Mouse (Mus musculus): ENCODE results near the gene Bpifb1. TPM values are rescaled to one million over a fixed set of nuclear protein-coding genes. Genes with fewer than 3 reads are reported as not detected.

Gene Bpifb1
- 711 and 1,131 TPM in 2 replicates for polyA plus RNA-seq (2015; fragmentation: Nextera tagmentation; extraction: Ambion mirVana)

DNA sequence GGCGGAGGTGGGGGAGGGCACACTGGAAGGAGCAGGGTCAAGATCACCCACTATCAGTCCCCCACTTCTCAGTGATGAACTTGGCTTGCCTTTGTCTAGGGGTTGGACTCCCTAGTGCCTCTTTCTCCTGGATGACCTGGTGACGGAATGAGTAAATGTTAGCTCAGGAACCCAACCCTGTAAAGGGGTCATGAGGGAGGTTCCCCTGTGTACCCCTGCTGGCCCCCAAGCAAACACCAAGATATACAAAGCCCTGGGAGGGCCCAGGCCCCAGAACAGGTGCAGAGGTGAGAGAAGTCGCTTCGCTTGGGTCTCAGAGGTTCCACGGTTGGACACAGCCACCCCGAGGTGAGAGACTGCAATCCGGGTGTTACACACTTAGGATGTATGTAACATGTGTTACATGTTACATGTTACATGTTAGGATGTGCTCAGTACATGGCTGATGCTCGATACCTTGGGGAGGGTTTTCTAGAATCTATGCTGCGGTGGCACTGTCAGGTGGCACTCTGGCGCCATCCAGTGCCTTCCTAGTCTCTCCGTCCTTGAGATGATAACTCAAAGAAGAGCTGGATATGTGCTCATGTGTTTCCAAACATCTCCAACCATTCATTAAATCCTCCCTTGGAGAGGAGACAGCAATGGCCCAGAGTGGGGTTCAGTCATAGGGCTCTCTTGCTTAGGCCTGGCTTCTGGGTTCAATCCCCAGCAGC, at the start of gene Bpifb1:
Bpifb1 (plus strand) TSS at position 273 of the 713 bp plus-strand sequence.
- Histone ChIP-seq H3K27me3 (ENCODE audit: control insufficient read depth, insufficient read depth, low read length) (no peaks in the 10 kb centered on the region), H3K4me3 (replicated peaks; ENCODE audit: low read length) (peak within 1 kb of the TSS; percentile 28), H3K4me2 (ENCODE audit: low read depth, low read length) (peak within 1 kb of the TSS; percentile 22; the same call in 1 of the 2 replicates), H3K9me3 (replicated peaks; ENCODE audit: control insufficient read depth, low read length) (no peaks in the 10 kb centered on the region), H3K9ac (ENCODE audit: low read length) (0 out of 2 replicates have a peak within 1 kb of the TSS, but pooled peaks have one; percentile 16), H3K27ac (ENCODE audit: low read length) (peak within 1 kb of the TSS; percentile 74), H3K4me1 (ENCODE audit: control insufficient read depth, insufficient read depth, low read length) (no peaks in the 10 kb centered on the region), H3K36me3 (ENCODE audit: control insufficient read depth, insufficient read depth, low read length) (no peaks in the 10 kb centered on the region)
- WGBS: 66% methylated on average over 11 of the region's 11 CpGs
- ATAC-seq (ENCODE audit: insufficient read depth, low FRiP score): peak; percentile 74

DNA sequence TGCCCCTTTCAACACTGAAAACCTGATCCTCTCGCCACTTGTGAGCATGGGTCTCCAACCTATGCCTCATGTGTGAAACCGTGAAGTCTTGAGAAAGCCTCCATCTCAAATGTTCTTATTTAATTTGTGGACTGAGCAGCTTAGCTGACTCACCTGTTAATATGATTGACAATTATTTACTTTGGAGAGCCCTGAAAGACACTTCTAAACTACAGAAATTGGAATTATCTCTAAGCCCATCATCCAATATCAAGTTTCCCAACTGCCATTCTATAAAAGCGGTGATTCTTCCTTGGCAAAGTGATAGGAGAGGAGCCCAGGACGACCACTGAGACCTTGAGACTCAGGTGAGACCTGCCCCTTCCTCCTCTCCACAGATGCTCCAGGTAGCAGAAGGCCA, 48.0 kb upstream of the Bpifb1 start, which contains the start of gene Bpifa1:
Bpifa1 (plus strand) TSS at position 301 of the 400 bp plus-strand sequence.
- H3K4me1 ChIP-seq (ENCODE audit: control insufficient read depth, insufficient read depth, low read length): no peaks in the 10 kb centered on the region
- no peak within 1 kb of the TSS for H3K27ac ChIP-seq (ENCODE audit: low read length)
- H3K4me2 ChIP-seq (ENCODE audit: low read depth, low read length): no peak within 1 kb of the TSS
- 70% methylated on average over 4 of the region's 4 CpGs for WGBS
- H3K9me3 ChIP-seq (replicated peaks; ENCODE audit: control insufficient read depth, low read length): no peaks in the 10 kb centered on the region
- H3K27me3 ChIP-seq (ENCODE audit: control insufficient read depth, insufficient read depth, low read length): no peaks in the 10 kb centered on the region
- no peak for ATAC-seq (ENCODE audit: insufficient read depth, low FRiP score)
- H3K36me3 ChIP-seq (ENCODE audit: control insufficient read depth, insufficient read depth, low read length): no peaks in the 10 kb centered on the region
- H3K4me3 ChIP-seq (replicated peaks; ENCODE audit: low read length): no peak within 1 kb of the TSS
- no peak within 1 kb of the TSS for H3K9ac ChIP-seq (ENCODE audit: low read length)

GRCm38 (mm10) chr2:154143735-154144134, 46.9 kb upstream of the Bpifb1 start:
- WGBS: 66% methylated on average over 3 of the region's 3 CpGs
- no peaks in the 10 kb centered on the region for H3K36me3 ChIP-seq (ENCODE audit: control insufficient read depth, insufficient read depth, low read length)
- no peaks in the 10 kb centered on the region for H3K9me3 ChIP-seq (replicated peaks; ENCODE audit: control insufficient read depth, low read length)
- ATAC-seq (ENCODE audit: insufficient read depth, low FRiP score): no peak
- no peak overlapping the region for H3K9ac ChIP-seq (ENCODE audit: low read length)
- H3K4me1 ChIP-seq (ENCODE audit: control insufficient read depth, insufficient read depth, low read length): no peaks in the 10 kb centered on the region
- no peak overlapping the region for H3K4me2 ChIP-seq (ENCODE audit: low read depth, low read length)
- no peak overlapping the region for H3K27ac ChIP-seq (ENCODE audit: low read length)
- no peaks in the 10 kb centered on the region for H3K27me3 ChIP-seq (ENCODE audit: control insufficient read depth, insufficient read depth, low read length)
- no peak overlapping the region for H3K4me3 ChIP-seq (replicated peaks; ENCODE audit: low read length)

DNA sequence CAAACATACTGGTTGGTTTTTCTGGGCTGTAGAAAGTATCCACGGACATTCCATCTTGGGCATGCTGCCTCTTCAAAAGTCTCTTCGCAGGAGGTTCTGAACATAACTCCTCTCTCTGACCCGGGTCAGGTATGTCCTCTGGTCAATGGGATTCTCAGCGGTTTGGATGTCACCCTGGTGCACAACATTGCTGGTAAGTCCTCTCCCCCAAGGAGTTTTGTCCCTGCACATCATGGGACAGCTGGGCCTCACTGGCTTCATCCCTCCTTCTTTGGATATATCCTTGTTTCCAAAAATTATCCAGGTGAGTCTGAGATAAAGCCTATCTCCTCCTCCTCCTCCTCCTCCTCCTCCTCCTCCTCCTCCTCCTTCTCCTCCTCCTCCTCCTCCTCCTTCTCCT, 43.1 kb upstream of the Bpifb1 start:
- H3K4me2 ChIP-seq (ENCODE audit: low read depth, low read length): no peak overlapping the region
- WGBS: 80% methylated on average over 4 of the region's 4 CpGs

DNA sequence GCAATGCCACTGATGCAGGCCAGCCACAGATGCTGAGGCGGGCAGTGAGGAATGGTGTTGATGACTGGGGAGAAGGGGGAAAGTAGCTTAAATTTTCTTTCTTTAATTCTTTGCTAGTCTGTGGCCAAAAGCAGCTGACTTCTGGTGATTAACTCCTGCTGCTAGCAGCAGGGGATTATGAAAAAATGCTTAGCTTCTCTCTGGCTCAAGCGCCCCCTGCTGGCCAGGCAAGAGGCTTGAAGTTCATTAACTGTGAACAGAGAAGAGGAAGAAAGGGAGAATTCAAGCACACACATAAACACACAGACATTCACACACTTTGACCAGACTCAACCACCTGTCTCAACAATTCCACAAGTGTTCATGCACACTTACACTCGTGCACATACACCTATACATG, 32.2 kb upstream of the Bpifb1 start:
- no peak overlapping the region for H3K27ac ChIP-seq (ENCODE audit: low read length)
- H3K4me1 ChIP-seq (ENCODE audit: control insufficient read depth, insufficient read depth, low read length): no peaks in the 10 kb centered on the region
- H3K36me3 ChIP-seq (ENCODE audit: control insufficient read depth, insufficient read depth, low read length): no peaks in the 10 kb centered on the region
- H3K9ac ChIP-seq (ENCODE audit: low read length): no peak overlapping the region
- no peaks in the 10 kb centered on the region for H3K27me3 ChIP-seq (ENCODE audit: control insufficient read depth, insufficient read depth, low read length)
- no peak overlapping the region for H3K4me2 ChIP-seq (ENCODE audit: low read depth, low read length)
- 0 out of 2 replicates have a peak, but pooled peaks cover 4% of the 10 kb centered on the region for H3K9me3 ChIP-seq (replicated peaks; ENCODE audit: control insufficient read depth, low read length)
- H3K4me3 ChIP-seq (replicated peaks; ENCODE audit: low read length): no peak overlapping the region
- 37% methylated on average over 3 of the region's 3 CpGs for WGBS
- ATAC-seq (ENCODE audit: insufficient read depth, low FRiP score): no peak

More for the DNA sequence above, 43.1 kb upstream of the Bpifb1 start:
- no peaks in the 10 kb centered on the region for H3K36me3 ChIP-seq (ENCODE audit: control insufficient read depth, insufficient read depth, low read length)
- no peak for ATAC-seq (ENCODE audit: insufficient read depth, low FRiP score)
- no peak overlapping the region for H3K4me3 ChIP-seq (replicated peaks; ENCODE audit: low read length)
- H3K27ac ChIP-seq (ENCODE audit: low read length): no peak overlapping the region
- no peaks in the 10 kb centered on the region for H3K4me1 ChIP-seq (ENCODE audit: control insufficient read depth, insufficient read depth, low read length)
- H3K27me3 ChIP-seq (ENCODE audit: control insufficient read depth, insufficient read depth, low read length): no peaks in the 10 kb centered on the region
- no peak overlapping the region for H3K9ac ChIP-seq (ENCODE audit: low read length)
- H3K9me3 ChIP-seq (replicated peaks; ENCODE audit: control insufficient read depth, low read length): no peaks in the 10 kb centered on the region

DNA sequence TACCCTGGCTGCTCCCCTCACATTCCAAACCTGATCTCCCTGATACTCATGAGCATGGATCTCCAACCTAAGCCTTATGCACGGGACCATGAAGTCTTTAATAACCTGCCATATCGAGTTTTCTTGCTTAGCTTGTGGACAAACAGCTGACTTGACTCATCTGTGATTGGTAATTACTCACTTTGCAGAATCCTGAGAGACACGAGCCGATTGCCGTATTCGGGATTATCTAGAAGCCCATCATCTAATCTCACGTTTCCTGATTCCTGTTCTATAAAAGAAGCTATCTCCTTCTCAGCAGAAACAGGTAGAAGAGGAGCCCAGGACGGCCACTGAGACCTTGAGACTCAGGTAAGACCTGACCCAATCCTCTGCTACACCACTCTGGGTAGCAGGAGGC, 28.3 kb upstream of the Bpifb1 start, which contains the start of gene Bpifa5:
Bpifa5 (plus strand) TSS at position 301 of the 400 bp plus-strand sequence.
- Histone ChIP-seq H3K27ac (ENCODE audit: low read length) (no peak within 1 kb of the TSS), H3K9ac (ENCODE audit: low read length) (no peak within 1 kb of the TSS), H3K4me1 (ENCODE audit: control insufficient read depth, insufficient read depth, low read length) (no peaks in the 10 kb centered on the region), H3K4me3 (replicated peaks; ENCODE audit: low read length) (no peak within 1 kb of the TSS), H3K4me2 (ENCODE audit: low read depth, low read length) (no peak within 1 kb of the TSS), H3K36me3 (ENCODE audit: control insufficient read depth, insufficient read depth, low read length) (no peaks in the 10 kb centered on the region), H3K9me3 (replicated peaks; ENCODE audit: control insufficient read depth, low read length) (0 out of 2 replicates have a peak, but pooled peaks cover 4% of the 10 kb centered on the region), H3K27me3 (ENCODE audit: control insufficient read depth, insufficient read depth, low read length) (no peaks in the 10 kb centered on the region)
- ATAC-seq (ENCODE audit: insufficient read depth, low FRiP score): no peak
- WGBS: 76% methylated on average over 8 of the region's 8 CpGs

DNA sequence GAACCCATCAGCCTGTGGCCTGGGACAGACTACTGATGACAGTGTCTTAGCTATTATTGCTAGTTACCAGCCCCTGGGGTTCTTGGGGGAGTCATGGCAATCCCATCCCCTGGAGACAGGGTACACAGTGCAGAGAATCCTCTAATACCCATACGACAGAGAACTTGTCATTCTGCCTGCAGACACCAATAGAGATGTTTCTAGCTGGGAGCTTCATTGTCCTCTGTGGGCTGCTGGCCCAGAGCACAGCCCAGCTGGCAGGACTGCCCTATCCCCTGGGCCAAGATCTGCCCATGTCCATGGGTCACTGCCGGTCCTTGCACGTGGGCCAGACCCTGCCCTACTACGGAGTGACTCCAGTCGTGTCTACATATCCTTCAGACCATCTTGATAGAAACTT, 27.3 kb upstream of the Bpifb1 start:
- Histone ChIP-seq H3K27ac (ENCODE audit: low read length) (no peak overlapping the region), H3K4me3 (replicated peaks; ENCODE audit: low read length) (no peak overlapping the region), H3K27me3 (ENCODE audit: control insufficient read depth, insufficient read depth, low read length) (no peaks in the 10 kb centered on the region), H3K9ac (ENCODE audit: low read length) (no peak overlapping the region), H3K36me3 (ENCODE audit: control insufficient read depth, insufficient read depth, low read length) (no peaks in the 10 kb centered on the region), H3K4me1 (ENCODE audit: control insufficient read depth, insufficient read depth, low read length) (no peaks in the 10 kb centered on the region), H3K4me2 (ENCODE audit: low read depth, low read length) (no peak overlapping the region), H3K9me3 (replicated peaks; ENCODE audit: control insufficient read depth, low read length) (0 out of 2 replicates have a peak, but pooled peaks cover 4% of the 10 kb centered on the region)
- 90% methylated on average over 5 of the region's 5 CpGs for WGBS
- no peak for ATAC-seq (ENCODE audit: insufficient read depth, low FRiP score)

GRCm38 (mm10) chr2:154169172-154169571, 21.4 kb upstream of the Bpifb1 start:
- 53% methylated on average over 3 of the region's 3 CpGs for WGBS
- Histone ChIP-seq H3K4me2 (ENCODE audit: low read depth, low read length) (no peak overlapping the region), H3K4me3 (replicated peaks; ENCODE audit: low read length) (no peak overlapping the region), H3K36me3 (ENCODE audit: control insufficient read depth, insufficient read depth, low read length) (no peaks in the 10 kb centered on the region), H3K27ac (ENCODE audit: low read length) (no peak overlapping the region), H3K9ac (ENCODE audit: low read length) (no peak overlapping the region), H3K4me1 (ENCODE audit: control insufficient read depth, insufficient read depth, low read length) (no peaks in the 10 kb centered on the region), H3K27me3 (ENCODE audit: control insufficient read depth, insufficient read depth, low read length) (no peaks in the 10 kb centered on the region), H3K9me3 (replicated peaks; ENCODE audit: control insufficient read depth, low read length) (no peaks in the 10 kb centered on the region)
- ATAC-seq (ENCODE audit: insufficient read depth, low FRiP score): no peak

DNA sequence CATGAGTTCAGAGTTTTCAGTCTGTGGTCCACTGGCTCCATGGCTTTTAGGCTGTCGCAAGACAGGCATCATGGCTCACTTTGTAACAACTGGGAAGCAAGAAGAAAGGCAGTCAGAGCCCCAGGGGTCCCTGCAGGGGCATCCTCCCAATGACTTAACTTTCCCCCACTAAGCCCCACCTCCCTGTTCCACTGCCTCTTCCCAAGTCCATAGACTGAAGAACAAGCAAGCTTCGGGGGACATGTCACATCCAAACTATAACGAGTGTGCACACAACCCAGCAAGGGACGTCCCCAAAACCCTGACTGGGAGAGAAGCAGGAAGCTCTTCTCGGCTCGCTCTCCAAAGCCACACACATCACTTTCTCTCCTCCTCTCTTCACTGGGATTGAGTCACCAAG, 19.0 kb upstream of the Bpifb1 start:
- no peak for ATAC-seq (ENCODE audit: insufficient read depth, low FRiP score)
- Histone ChIP-seq H3K4me1 (ENCODE audit: control insufficient read depth, insufficient read depth, low read length) (no peaks in the 10 kb centered on the region), H3K4me3 (replicated peaks; ENCODE audit: low read length) (no peak overlapping the region), H3K9ac (ENCODE audit: low read length) (no peak overlapping the region), H3K27me3 (ENCODE audit: control insufficient read depth, insufficient read depth, low read length) (no peaks in the 10 kb centered on the region), H3K4me2 (ENCODE audit: low read depth, low read length) (no peak overlapping the region), H3K9me3 (replicated peaks; ENCODE audit: control insufficient read depth, low read length) (no peaks in the 10 kb centered on the region), H3K27ac (ENCODE audit: low read length) (no peak overlapping the region), H3K36me3 (ENCODE audit: control insufficient read depth, insufficient read depth, low read length) (no peaks in the 10 kb centered on the region)
- 60% methylated on average over 6 of the region's 6 CpGs for WGBS
